Mouse (Mus musculus) megakaryocyte-erythroid progenitor cell, adult 5 weeks (primary cell): ENCODE results near the gene Ccar1. TPM values are rescaled to one million over a fixed set of nuclear protein-coding genes. Genes with fewer than 3 reads are reported as not detected.

Source experiments
- polyA plus RNA-seq: library from polyadenylated mRNA; stranded (reverse); fragments of >175 nt; gene quantifications from 2 replicates; pipeline ENCODE4 v1.2.3, GENCODE M21; 2012

Gene Ccar1
- polyA plus RNA-seq: 9.8 and 13.7 TPM in 2 replicates

GRCm38 (mm10) chr10:62792177-62793090 is at the start of gene Ccar1:
Gene Ccar1 (minus strand): TSS chr10:62792286.

GRCm38 (mm10) chr10:62725771-62726687 is 66.1 kb downstream of the Ccar1 start, which contains the start of gene Stox1:
Gene Stox1 (minus strand): TSS chr10:62726128.

Other genes with a start within 250 kb of the Ccar1 start
- 6.3 and 6.7 TPM in 2 replicates for gene Kif1bp, start 213.8 kb downstream of the Ccar1 start, polyA plus RNA-seq
- 90.8 and 142 TPM in 2 replicates for gene Ddx21, start 190.0 kb downstream of the Ccar1 start, polyA plus RNA-seq
- gene Ddx50, start 141.1 kb downstream of the Ccar1 start, polyA plus RNA-seq: 97.3 and 136 TPM in 2 replicates
- 0.02 and 0.03 TPM in 2 replicates for gene Stox1, start 66.2 kb downstream of the Ccar1 start, polyA plus RNA-seq
- gene Tet1, start 116.7 kb upstream of the Ccar1 start, polyA plus RNA-seq: 0.97 and 4.5 TPM in 2 replicates
- 10.8 and 11.9 TPM in 2 replicates for gene Slc25a16, start 128.3 kb upstream of the Ccar1 start, polyA plus RNA-seq
- 11.1 and 12.6 TPM in 2 replicates for gene Dna2, start 154.7 kb upstream of the Ccar1 start, polyA plus RNA-seq
- gene Rufy2, start 187.9 kb upstream of the Ccar1 start, polyA plus RNA-seq: 0.69 and 0.87 TPM in 2 replicates
- gene Hnrnph3, start 231.9 kb upstream of the Ccar1 start, polyA plus RNA-seq: 17.3 and 19.6 TPM in 2 replicates
- gene Pbld2, start 232.0 kb upstream of the Ccar1 start, polyA plus RNA-seq: not detected in 2 replicates